Mouse (Mus musculus) testis, postnatal 14 days (tissue): Measurements from ENCODE around the gene Lrrtm3.

Source experiments
- DNase-seq: peaks from one replicate; pipeline ENCODE4 v3.0.0; 2021; ENCODE audit warnings: low spot score

Gene Lrrtm3

DNA sequence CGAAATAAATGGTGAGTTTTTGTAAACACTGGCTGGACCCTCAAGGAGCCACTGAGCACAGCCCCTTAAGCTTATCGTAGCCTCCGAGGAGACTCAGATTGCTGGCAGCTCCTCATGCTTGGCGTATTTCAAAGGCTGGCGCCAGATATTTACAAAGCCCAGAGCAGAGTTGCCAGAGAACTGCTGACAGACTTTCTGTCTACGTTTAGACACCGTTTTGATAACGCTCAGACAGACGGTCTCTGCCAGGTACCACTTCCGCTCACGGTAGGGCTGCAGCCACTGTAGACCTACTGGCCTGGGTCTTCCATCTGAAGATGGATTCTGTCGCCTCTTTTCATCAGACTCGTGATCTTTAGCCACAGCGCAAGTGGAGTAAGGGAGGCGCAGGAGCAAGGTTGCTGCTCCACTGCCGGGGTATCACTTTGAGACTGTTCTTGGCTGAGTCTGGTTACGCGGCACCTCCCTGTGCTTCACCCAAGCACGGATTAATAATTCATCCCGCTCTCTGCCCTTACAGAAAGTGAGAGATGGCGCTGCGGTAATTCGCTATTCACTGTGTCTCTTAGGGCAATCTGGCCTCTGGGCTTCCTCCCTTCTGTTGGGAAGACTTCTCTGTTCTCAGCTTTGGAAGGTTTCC, 203.5 kb downstream of the Lrrtm3 start:
- no peak for DNase-seq

DNA sequence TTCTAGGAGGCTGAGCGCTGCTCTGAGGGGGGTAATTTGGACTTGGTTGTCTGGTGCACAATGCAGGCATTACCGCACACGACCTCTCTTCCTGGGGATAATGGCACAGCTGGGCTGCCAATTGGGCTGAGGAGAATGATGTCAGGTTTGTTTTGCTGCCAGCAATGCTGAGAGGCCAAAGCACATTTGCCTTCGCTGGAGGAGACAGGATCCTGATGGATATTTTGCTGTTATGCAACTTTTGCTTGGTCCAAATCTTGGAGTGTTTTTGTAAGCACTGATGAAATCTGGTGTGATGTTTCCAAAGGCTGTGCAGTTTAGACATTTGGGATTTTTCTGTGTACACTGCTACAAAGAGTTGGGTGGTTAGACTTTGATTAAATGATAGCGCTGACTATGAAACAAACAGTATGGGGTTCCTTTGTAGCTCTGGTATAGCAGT, 209.6 kb downstream of the Lrrtm3 start:
- DNase-seq = no peak
